31 mouse cellular contexts compared by ENCODE assay signal in genomic region chr4:148044113-148044512, GRCm38 (mm10). TPM values are rescaled to one million over a fixed set of nuclear protein-coding genes. Genes with fewer than 3 reads are reported as not detected.
DNase-seq lines count a peak whose midpoint lies in the region; ATAC-seq lines count a peak whose summit lies in the region.
"Had no signal": no experiment of that assay in that cellular context is flagged by ENCODE, and none has a peak within 500 bp of the region (broad histone marks: within the 10 kb centered on the region; RNA-seq: fewer than 3 reads in every experiment).

No protein-coding gene starts in this region.

- H3K9me3 ChIP-seq in heart, embryonic 11.5 days (replicated peaks; ENCODE audit: control insufficient read depth, low read length): no peaks in the 10 kb centered on the region
- no peaks in the 10 kb centered on the region for H3K9me3 ChIP-seq in liver, embryonic 16.5 days (replicated peaks; ENCODE audit: control insufficient read depth, low read length)
- H3K9me3 ChIP-seq in forebrain, embryonic 12.5 days: no peaks in the 10 kb centered on the region
- H3K9me3 ChIP-seq: embryonic facial prominence, embryonic 12.5 days; forebrain, embryonic 15.5 days; heart, embryonic 15.5 days; lung, embryonic 15.5 days; stomach, embryonic 15.5 days had no signal

- DNase-seq in heart, adult 9 months (ENCODE audit: low spot score in 2 of 2): no peak
- peak; percentile 79 for DNase-seq in liver
- DNase-seq in left cerebral cortex, postnatal 36 days (ENCODE audit: low spot score in 2 of 2): no peak
- DNase-seq: adrenal gland, adult 2 months; B cell, adult 2 months; cerebellum, adult 11 months; gastrocnemius, postnatal 14 days; heart, postnatal 4 days; kidney, adult 2 months; kidney, postnatal 14 days; lung, postnatal 4 days; right cerebral cortex, adult 18-20 months; right cerebral cortex, postnatal 4 days; thymus, postnatal 25 days had no signal

- no peaks in the 10 kb centered on the region for H3K27me3 ChIP-seq in heart, embryonic 11.5 days (ENCODE audit: control insufficient read depth, insufficient read depth, low read length)
- no peaks in the 10 kb centered on the region for H3K27me3 ChIP-seq in liver, embryonic 16.5 days (ENCODE audit: control insufficient read depth, insufficient read depth, low read depth, low read length)
- H3K27me3 ChIP-seq in forebrain, embryonic 12.5 days: no peaks in the 10 kb centered on the region
- H3K27me3 ChIP-seq: CH12.LX; embryonic facial prominence, embryonic 12.5 days; forebrain, embryonic 15.5 days; heart, embryonic 15.5 days; lung, embryonic 15.5 days; stomach, embryonic 15.5 days had no signal

- WGBS in heart, embryonic 11.5 days (ENCODE audit: insufficient replicate concordance): 91% methylated on average over 2 of the region's 2 CpGs
- WGBS in liver, embryonic 16.5 days (ENCODE audit: insufficient replicate concordance): 66% methylated on average over 2 of the region's 2 CpGs
- 100% methylated on average over 2 of the region's 2 CpGs for WGBS in forebrain, embryonic 12.5 days

- H3K4me2 ChIP-seq in heart, embryonic 11.5 days: peak overlapping the region; percentile 49
- peak overlapping the region; percentile 39; the same call in 1 of the 2 replicates for H3K4me2 ChIP-seq in liver, embryonic 16.5 days (ENCODE audit: low read depth, low read length)
- H3K4me2 ChIP-seq in forebrain, embryonic 12.5 days: no peak overlapping the region
- H3K4me2 ChIP-seq: embryonic facial prominence, embryonic 12.5 days; forebrain, embryonic 15.5 days; heart, embryonic 15.5 days; hindbrain, embryonic 14.5 days; lung, embryonic 15.5 days; stomach, embryonic 15.5 days had no signal

- peaks cover 17% of the 10 kb centered on the region for H3K36me3 ChIP-seq in heart, embryonic 11.5 days (ENCODE audit: control insufficient read depth, insufficient read depth, low read length)
- H3K36me3 ChIP-seq in liver, embryonic 16.5 days (ENCODE audit: control insufficient read depth, insufficient read depth): peaks cover 18% of the 10 kb centered on the region
- peaks cover 52% of the 10 kb centered on the region for H3K36me3 ChIP-seq in forebrain, embryonic 12.5 days (replicated peaks)

- H3K4me3 ChIP-seq in heart, embryonic 11.5 days (ENCODE audit: low read depth, low read length): 0 out of 2 replicates have a peak overlapping the region, but pooled peaks have one; percentile 15
- no peak overlapping the region for H3K4me3 ChIP-seq in liver, embryonic 16.5 days (ENCODE audit: low read depth, low read length)
- no peak overlapping the region for H3K4me3 ChIP-seq in forebrain, embryonic 12.5 days (replicated peaks)
- H3K4me3 ChIP-seq: embryonic facial prominence, embryonic 12.5 days; forebrain, embryonic 15.5 days; heart, embryonic 15.5 days; lung, embryonic 15.5 days; stomach, embryonic 15.5 days had no signal

- no peak overlapping the region for H3K9ac ChIP-seq in heart, embryonic 11.5 days (ENCODE audit: low read depth, low read length)
- no peak overlapping the region for H3K9ac ChIP-seq in liver, embryonic 16.5 days (ENCODE audit: low read depth, low read length)
- H3K9ac ChIP-seq in forebrain, embryonic 12.5 days: no peak overlapping the region
- H3K9ac ChIP-seq: embryonic facial prominence, embryonic 12.5 days; forebrain, embryonic 15.5 days; heart, embryonic 15.5 days; hindbrain, embryonic 14.5 days; lung, embryonic 15.5 days; stomach, embryonic 15.5 days had no signal

- no peak overlapping the region for H3K27ac ChIP-seq in heart, embryonic 11.5 days (ENCODE audit: low read depth, low read length)
- peak overlapping the region; percentile 25; the same call in 1 of the 2 replicates for H3K27ac ChIP-seq in liver, embryonic 16.5 days (ENCODE audit: low read length)
- no peak overlapping the region for H3K27ac ChIP-seq in forebrain, embryonic 12.5 days
- H3K27ac ChIP-seq: embryonic facial prominence, embryonic 12.5 days; forebrain, embryonic 15.5 days; heart, embryonic 15.5 days; hindbrain, embryonic 14.5 days; lung, embryonic 15.5 days; stomach, embryonic 15.5 days had no signal

- intact Hi-C loops in left cerebral cortex, postnatal 36 days (cut with DNase I): no loop called here

- peaks cover 28% of the 10 kb centered on the region for H3K4me1 ChIP-seq in heart, embryonic 11.5 days (ENCODE audit: control insufficient read depth, insufficient read depth, low read length)
- peaks cover 91% of the 10 kb centered on the region for H3K4me1 ChIP-seq in liver, embryonic 16.5 days (ENCODE audit: control insufficient read depth, low read depth, low read length)
- peaks cover 58% of the 10 kb centered on the region for H3K4me1 ChIP-seq in forebrain, embryonic 12.5 days

- 0 out of 2 replicates have a peak, but pooled peaks have one; percentile 36 for ATAC-seq in heart, embryonic 11.5 days (replicated peaks; ENCODE audit: insufficient number of reproducible peaks, low FRiP score, low TSS enrichment)
- ATAC-seq in erythroblast, adult 5-6 weeks (replicated peaks; ENCODE audit: low FRiP score, poor library complexity, severe bottlenecking): 0 out of 2 replicates have a peak, but pooled peaks have one; percentile 23
- peak; percentile 20 for ATAC-seq in liver, embryonic 16.5 days (ENCODE audit: low read depth)
- ATAC-seq in forebrain, embryonic 12.5 days (ENCODE audit: low FRiP score): no peak
- ATAC-seq: forebrain, embryonic 15.5 days; inflammation-experienced regulatory T-cells, adult 6 months had no signal

RNA-seq across cellular contexts. Expression of gene Mthfr, which starts 5.2 kb away (rescaled TPM):
- polyA plus RNA-seq in heart, embryonic 11.5 days (2014; fragmentation: Nextera tagmentation; extraction: Ambion mirVana): 8.9 and 10.4 TPM in 2 replicates
- 1.0 and 5.4 TPM in 2 replicates for total RNA-seq in erythroblast, adult 5-6 weeks (2015; ENCODE audit: low replicate concordance)
- 4.9 and 7.7 TPM in 2 replicates for total RNA-seq in erythroblast, adult 5-6 weeks (2017; ENCODE audit: low replicate concordance)
- 10.9 and 11.9 TPM in 2 replicates for polyA plus RNA-seq in liver, embryonic 16.5 days (2015; fragmentation: Nextera tagmentation; extraction: Ambion mirVana)
- total RNA-seq in left cerebral cortex, postnatal 36 days (2021): 10 to 100 TPM; 26.6 to 38.0 TPM
- polyA plus RNA-seq in forebrain, embryonic 12.5 days (2016; fragmentation: Nextera tagmentation; extraction: Ambion mirVana): 28.7 and 32.2 TPM in 2 replicates

RNA-seq across cellular contexts. Expression of gene Clcn6, which starts 5.5 kb away (rescaled TPM):
- 6.3 and 7.3 TPM in 2 replicates for polyA plus RNA-seq in heart, embryonic 11.5 days (2014; fragmentation: Nextera tagmentation; extraction: Ambion mirVana)
- 0.63 and 2.1 TPM in 2 replicates for total RNA-seq in erythroblast, adult 5-6 weeks (2015; ENCODE audit: low replicate concordance)
- 2.0 and 3.1 TPM in 2 replicates for total RNA-seq in erythroblast, adult 5-6 weeks (2017; ENCODE audit: low replicate concordance)
- 1.4 and 1.8 TPM in 2 replicates for polyA plus RNA-seq in liver, embryonic 16.5 days (2015; fragmentation: Nextera tagmentation; extraction: Ambion mirVana)
- total RNA-seq in left cerebral cortex, postnatal 36 days (2021): 10 to 100 TPM; 77.1 to 79.7 TPM
- polyA plus RNA-seq in forebrain, embryonic 12.5 days (2016; fragmentation: Nextera tagmentation; extraction: Ambion mirVana): 22.4 and 27.7 TPM in 2 replicates

RNA-seq across cellular contexts. Expression of gene Nppa, which starts 43.6 kb away (rescaled TPM):
- 5,496 and 5,973 TPM in 2 replicates for polyA plus RNA-seq in heart, embryonic 11.5 days (2014; fragmentation: Nextera tagmentation; extraction: Ambion mirVana)
- total RNA-seq in erythroblast, adult 5-6 weeks (2015; ENCODE audit: low replicate concordance): not detected in 2 replicates
- not detected in 2 replicates for total RNA-seq in erythroblast, adult 5-6 weeks (2017; ENCODE audit: low replicate concordance)
- not detected in 2 replicates for polyA plus RNA-seq in liver, embryonic 16.5 days (2015; fragmentation: Nextera tagmentation; extraction: Ambion mirVana)
- total RNA-seq in left cerebral cortex, postnatal 36 days (2021): not detected
- polyA plus RNA-seq in forebrain, embryonic 12.5 days (2016; fragmentation: Nextera tagmentation; extraction: Ambion mirVana): 0.82 and 0.99 TPM in 2 replicates
- total RNA-seq: adrenal gland, adult 2 months; adrenal gland, postnatal 4 days; CH12.LX; gastrocnemius, postnatal 14 days; MEL had no signal
- polyA plus RNA-seq: adrenal gland, adult 2 months; inflammation-experienced regulatory T-cells, adult 6 months had no signal

RNA-seq across cellular contexts. Expression of gene Agtrap, which starts 43.7 kb away (rescaled TPM):
- polyA plus RNA-seq in heart, embryonic 11.5 days (2014; fragmentation: Nextera tagmentation; extraction: Ambion mirVana): 12.7 and 17.6 TPM in 2 replicates
- 4.6 and 7.3 TPM in 2 replicates for total RNA-seq in erythroblast, adult 5-6 weeks (2015; ENCODE audit: low replicate concordance)
- 7.4 and 9.2 TPM in 2 replicates for total RNA-seq in erythroblast, adult 5-6 weeks (2017; ENCODE audit: low replicate concordance)
- 9.2 and 9.4 TPM in 2 replicates for polyA plus RNA-seq in liver, embryonic 16.5 days (2015; fragmentation: Nextera tagmentation; extraction: Ambion mirVana)
- total RNA-seq in left cerebral cortex, postnatal 36 days (2021): 1 to 10 TPM; 5.9 to 7.7 TPM
- 8.4 and 9.2 TPM in 2 replicates for polyA plus RNA-seq in forebrain, embryonic 12.5 days (2016; fragmentation: Nextera tagmentation; extraction: Ambion mirVana)

RNA-seq across cellular contexts. Expression of gene Nppb, which starts 58.5 kb away (rescaled TPM):
- 305 and 336 TPM in 2 replicates for polyA plus RNA-seq in heart, embryonic 11.5 days (2014; fragmentation: Nextera tagmentation; extraction: Ambion mirVana)
- total RNA-seq in erythroblast, adult 5-6 weeks (2015; ENCODE audit: low replicate concordance): not detected in 2 replicates
- total RNA-seq in erythroblast, adult 5-6 weeks (2017; ENCODE audit: low replicate concordance): not detected in 2 replicates
- not detected in 2 replicates for polyA plus RNA-seq in liver, embryonic 16.5 days (2015; fragmentation: Nextera tagmentation; extraction: Ambion mirVana)
- not detected for total RNA-seq in left cerebral cortex, postnatal 36 days (2021)
- polyA plus RNA-seq in forebrain, embryonic 12.5 days (2016; fragmentation: Nextera tagmentation; extraction: Ambion mirVana): not detected in 2 replicates
- total RNA-seq: CH12.LX; gastrocnemius, postnatal 14 days; layer of hippocampus, adult 8-10 months; left cerebral cortex, postnatal 25 days; MEL; midbrain, postnatal 0 days had no signal
- polyA plus RNA-seq: adrenal gland, adult 2 months; embryonic facial prominence, embryonic 12.5 days; forebrain, embryonic 15.5 days; inflammation-experienced regulatory T-cells, adult 6 months; kidney, adult 2 months; midbrain, postnatal 0 days; stomach, embryonic 15.5 days had no signal

Comparison
In these comparisons a context has a peak if more than half of its experiments do, and no peak if none do; other contexts are left out.
1. RNA of gene Nppa, which starts 43.6 kb away (polyA plus RNA-seq): 5,496 to 5,973 TPM in heart, embryonic 11.5 days; 0.82 to 0.99 TPM in forebrain, embryonic 12.5 days and not detected in liver, embryonic 16.5 days; every median in the first group is over 1,000 times any median in the second.